7 mouse cellular contexts compared by ENCODE assay signal in the genomic region with DNA sequence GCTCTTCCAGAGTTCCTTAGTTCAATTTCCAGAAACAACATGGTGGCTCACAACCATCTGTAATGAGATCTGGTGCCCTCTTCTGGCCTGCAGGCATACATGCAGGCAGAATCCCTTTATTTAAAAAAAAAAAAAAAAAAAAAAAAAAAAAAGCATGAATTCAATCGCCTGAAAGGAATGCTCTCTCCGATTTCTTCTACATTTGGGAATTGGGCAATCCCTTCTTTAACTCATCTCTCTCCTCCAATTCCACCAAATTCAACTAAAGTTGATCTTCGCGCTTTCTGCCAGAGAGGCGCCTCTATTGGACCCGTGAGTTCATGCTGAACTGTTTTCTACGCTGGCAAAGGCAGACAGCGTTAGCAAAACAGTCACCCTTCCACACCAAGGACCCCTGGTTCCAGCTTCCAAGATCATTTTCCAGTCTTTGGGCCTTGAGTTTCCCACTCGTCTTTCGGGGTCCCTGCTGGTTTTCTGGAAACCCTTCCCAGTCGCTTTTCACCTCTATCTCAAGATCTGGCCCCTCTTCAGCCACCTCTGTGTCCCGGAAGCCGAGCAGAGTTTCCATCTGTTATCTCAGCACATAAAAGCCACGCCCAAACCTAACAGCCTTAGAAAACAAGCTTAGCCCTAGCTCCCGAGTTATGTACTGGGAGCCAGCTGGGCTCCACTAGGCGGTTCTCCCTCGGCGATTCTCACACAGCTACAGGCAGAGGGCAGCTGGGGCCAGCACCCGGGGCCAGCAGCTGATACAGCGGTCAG. TPM values are rescaled to one million over a fixed set of nuclear protein-coding genes. Genes with fewer than 3 reads are reported as not detected.
DNase-seq lines count a peak whose midpoint lies in the region; ATAC-seq lines count a peak whose summit lies in the region.

No protein-coding gene starts in this region.

- DNase-seq in Muller cell, postnatal 12 days (ENCODE audit: inconsistent ontology term), result peak; percentile 57
- DNase-seq in c-Kit-positive CD71-positive TER-119-negative erythroid progenitor cells, embryonic 14.5 days (ENCODE audit: low read depth), result peak; percentile 73
- DNase-seq in gastrocnemius, postnatal 4 days (ENCODE audit: low spot score in 2 of 2), result peak; percentile 40 to 64
- peak; percentile 27 to 42 for DNase-seq in lung, adult 18-20 months
- no peak for DNase-seq in right cerebral cortex, postnatal 25 days

- WGBS in intestine, embryonic 15.5 days, result 7% methylated on average over 20 of the region's 20 CpGs
- 13% methylated on average over 20 of the region's 20 CpGs for WGBS in neural tube, embryonic 13.5 days

- H3K36me3 ChIP-seq in intestine, embryonic 15.5 days, result peaks cover 8% of the 10 kb centered on the region; the same call in 1 of the 2 replicates
- H3K36me3 ChIP-seq in neural tube, embryonic 13.5 days, result peaks cover 17% of the 10 kb centered on the region

- ATAC-seq in intestine, embryonic 15.5 days, result peak; percentile 94
- peak; percentile 49; the same call in 1 of the 2 replicates for ATAC-seq in neural tube, embryonic 13.5 days (ENCODE audit: low read depth)

- H3K4me2 ChIP-seq in intestine, embryonic 15.5 days (replicated peaks), result peak overlapping the region; percentile 69
- H3K4me2 ChIP-seq in neural tube, embryonic 13.5 days, result peak overlapping the region; percentile 60

- H3K9ac ChIP-seq in intestine, embryonic 15.5 days, result peak overlapping the region; percentile 33
- H3K9ac ChIP-seq in neural tube, embryonic 13.5 days, result peak overlapping the region; percentile 58

- H3K27ac ChIP-seq in intestine, embryonic 15.5 days, result peak overlapping the region; percentile 74; the same call in 1 of the 2 replicates
- peak overlapping the region; percentile 54; the same call in 1 of the 2 replicates for H3K27ac ChIP-seq in neural tube, embryonic 13.5 days (replicated peaks)

- peak overlapping the region; percentile 32 for H3K4me3 ChIP-seq in intestine, embryonic 15.5 days (replicated peaks)
- peak overlapping the region; percentile 31 for H3K4me3 ChIP-seq in neural tube, embryonic 13.5 days

- peaks cover 13% of the 10 kb centered on the region for H3K4me1 ChIP-seq in intestine, embryonic 15.5 days (replicated peaks)
- H3K4me1 ChIP-seq in neural tube, embryonic 13.5 days (replicated peaks), result peaks cover 12% of the 10 kb centered on the region

- no peaks in the 10 kb centered on the region for H3K9me3 ChIP-seq in intestine, embryonic 15.5 days
- no peaks in the 10 kb centered on the region for H3K9me3 ChIP-seq in neural tube, embryonic 13.5 days

- H3K27me3 ChIP-seq in intestine, embryonic 15.5 days (replicated peaks), result no peaks in the 10 kb centered on the region
- 0 out of 2 replicates have a peak, but pooled peaks cover 3% of the 10 kb centered on the region for H3K27me3 ChIP-seq in neural tube, embryonic 13.5 days

RNA-seq across cellular contexts. Expression of a gene that starts 18.2 kb away (rescaled TPM):
- total RNA-seq in gastrocnemius, postnatal 4 days (2021), result 10 to 100 TPM; 94.0 to 97.5 TPM
- 398 and 412 TPM in 2 replicates for polyA plus RNA-seq in intestine, embryonic 15.5 days (2015; fragmentation: Nextera tagmentation; extraction: Ambion mirVana)
- 275 and 283 TPM in 2 replicates for polyA plus RNA-seq in neural tube, embryonic 13.5 days (2015; fragmentation: Nextera tagmentation; extraction: Ambion mirVana)

RNA-seq across cellular contexts. Expression of a gene that starts 39.2 kb away (rescaled TPM):
- 100 to 1,000 TPM; 708 to 806 TPM for total RNA-seq in gastrocnemius, postnatal 4 days (2021)
- 893 and 966 TPM in 2 replicates for polyA plus RNA-seq in intestine, embryonic 15.5 days (2015; fragmentation: Nextera tagmentation; extraction: Ambion mirVana)
- 556 and 623 TPM in 2 replicates for polyA plus RNA-seq in neural tube, embryonic 13.5 days (2015; fragmentation: Nextera tagmentation; extraction: Ambion mirVana)
